Mouse (Mus musculus) spleen, postnatal 10 days (tissue): Measurements from ENCODE around the gene Prrt1.

Experiments
- DNase-seq, 2 experiments: peaks; one replicate each; pipeline ENCODE4 v3.0.0; 2021 to 2022; ENCODE audit warnings: low spot score in 2 of 2

Gene Prrt1

GRCm38 (mm10) chr17:34629221-34629751 is at the start of gene Prrt1:
Gene Prrt1, plus strand, starts transcription at chr17:34629533.
- peak in 1 of 2 experiments; percentile 12 for DNase-seq

- no peak for DNase-seq
Observed at GRCm38 (mm10) chr17:34582528-34582927, 46.8 kb upstream of the Prrt1 start.

GRCm38 (mm10) chr17:34583397-34583796 is 45.9 kb upstream of the Prrt1 start:
- no peak for DNase-seq

- no peak for DNase-seq
Observed at GRCm38 (mm10) chr17:34583819-34584218, 45.5 kb upstream of the Prrt1 start.

GRCm38 (mm10) chr17:34585121-34585520 is 44.2 kb upstream of the Prrt1 start:
- no peak for DNase-seq

GRCm38 (mm10) chr17:34585877-34586771 is 43.2 kb upstream of the Prrt1 start:
- DNase-seq, result no peak

GRCm38 (mm10) chr17:34586796-34587422 is 42.4 kb upstream of the Prrt1 start:
- DNase-seq, result peak in 1 of 2 experiments; percentile 90

- peak; percentile 96 to 98 for DNase-seq
Observed at GRCm38 (mm10) chr17:34587423-34587811, 41.9 kb upstream of the Prrt1 start.

- DNase-seq, result no peak
Observed at GRCm38 (mm10) chr17:34587814-34588213, 41.5 kb upstream of the Prrt1 start.

GRCm38 (mm10) chr17:34588767-34589166 is 40.6 kb upstream of the Prrt1 start:
- no peak for DNase-seq

- no peak for DNase-seq
Observed at GRCm38 (mm10) chr17:34589206-34589605, 40.1 kb upstream of the Prrt1 start.

GRCm38 (mm10) chr17:34589681-34590101 is 39.6 kb upstream of the Prrt1 start, which contains the start of gene Gpsm3:
Gene Gpsm3, plus strand, starts transcription at chr17:34589806.
- peak; percentile 60 to 64 for DNase-seq

GRCm38 (mm10) chr17:34590154-34590987 is 39.0 kb upstream of the Prrt1 start:
- DNase-seq, result peak in 1 of 2 experiments; percentile 36

- peak; percentile 50 to 53 for DNase-seq
Observed at GRCm38 (mm10) chr17:34591029-34591993, 38.0 kb upstream of the Prrt1 start, which contains the start of gene Pbx2. Gene Pbx2, plus strand, starts transcription at chr17:34591266.

GRCm38 (mm10) chr17:34591994-34592375 is 37.3 kb upstream of the Prrt1 start:
- peak; percentile 78 to 94 for DNase-seq

- peak; percentile 28 to 45 for DNase-seq
Observed at GRCm38 (mm10) chr17:34592581-34593549, 36.5 kb upstream of the Prrt1 start.

GRCm38 (mm10) chr17:34593752-34594525 is 35.4 kb upstream of the Prrt1 start:
- no peak for DNase-seq

- DNase-seq, result no peak
Observed at GRCm38 (mm10) chr17:34596098-34596497, 33.2 kb upstream of the Prrt1 start.
